Mouse (Mus musculus) embryonic fibroblast, embryonic 13.5 days (primary cell): ENCODE measurements around the gene Tmem44.

ENCODE experiments used
- CTCF ChIP-seq: IDR thresholded peaks from 2 replicates; pipeline ENCODE4 v1.5.1; 2011; ENCODE audit warnings: mild to moderate bottlenecking, control low read depth, low read length, moderate library complexity, borderline replicate concordance; ENCODE audit not compliant: insufficient read depth
- POLR2A ChIP-seq: IDR thresholded peaks from 2 replicates; pipeline ENCODE4 v1.6.1; 2011; ENCODE audit warnings: low read depth, mild to moderate bottlenecking, control low read depth, low read length, moderate library complexity

DNA sequence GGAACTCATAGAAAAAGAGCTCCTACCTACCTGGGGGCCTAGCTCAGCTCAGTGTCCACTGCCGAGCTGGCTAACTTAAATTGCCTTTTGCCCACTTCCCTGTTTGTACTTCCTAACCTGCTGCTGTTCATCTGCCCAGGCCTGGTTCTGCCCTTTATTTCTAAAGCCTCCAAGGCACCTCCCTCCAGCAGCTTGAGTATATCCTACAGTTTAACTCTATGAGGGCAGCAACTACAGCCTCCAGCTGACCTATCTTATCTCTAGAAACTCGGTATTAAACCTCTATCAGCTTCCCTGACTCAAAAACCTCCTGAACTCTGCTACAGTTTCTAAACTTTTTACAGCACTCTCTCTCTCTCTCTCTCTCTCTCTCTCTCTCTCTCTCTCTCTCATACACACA lies 78.7 kb downstream of the Tmem44 start:
- TF ChIP-seq CTCF = no peak
- TF ChIP-seq POLR2A = no peak
